Mouse (Mus musculus) fibroblast of lung, adult 2 months (primary cell): ENCODE data around the gene Tmem236.

Experiments used
- DNase-seq: peaks from one replicate; pipeline ENCODE4 v3.0.0-alpha.2; 2011; ENCODE audit warnings: low read depth

The Tmem236 gene

DNA sequence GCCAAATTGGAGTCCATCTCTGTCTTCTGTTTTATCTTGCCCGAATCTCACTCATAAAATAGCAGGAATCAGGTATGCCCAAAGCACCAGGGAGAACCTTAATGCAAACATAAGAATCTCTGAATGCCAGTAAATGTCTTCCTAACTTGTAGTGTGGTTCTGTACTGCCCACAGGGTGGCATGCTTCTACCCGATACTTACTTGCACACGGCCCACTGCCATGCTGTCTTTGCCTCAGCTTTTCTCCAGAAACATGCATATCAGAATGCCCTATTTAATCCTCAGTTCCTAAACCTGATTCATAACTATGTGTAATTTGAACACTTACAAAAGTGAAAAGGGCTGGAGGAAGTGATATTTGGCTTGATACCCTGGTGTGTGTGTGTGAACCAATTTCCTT lies 77.6 kb downstream of the Tmem236 start:
- no peak for DNase-seq

DNA sequence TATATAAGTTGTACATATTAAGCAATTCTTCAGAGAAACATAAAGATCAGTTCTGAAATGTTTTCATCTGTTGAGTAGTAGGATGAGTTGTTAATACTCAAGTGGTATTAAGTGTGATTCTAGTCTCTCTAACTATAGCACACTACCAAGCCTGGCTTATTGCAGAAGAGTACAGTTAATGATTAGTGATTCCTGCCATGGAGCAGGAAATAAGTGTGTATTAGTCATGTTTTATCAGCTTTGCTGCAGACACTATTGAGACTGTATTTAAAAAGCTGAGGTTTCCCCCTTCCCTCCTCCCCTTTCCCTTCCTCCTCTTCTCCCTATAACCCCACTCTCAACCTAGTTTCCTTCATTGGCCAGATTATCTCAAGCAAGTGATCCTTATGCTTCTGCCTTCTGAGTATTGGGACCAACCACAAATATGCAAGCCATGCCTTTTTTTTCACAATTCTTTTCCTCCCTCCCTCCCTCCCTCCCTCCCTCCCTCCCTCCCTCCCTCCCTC lies 84.1 kb downstream of the Tmem236 start:
- DNase-seq: no peak

DNA sequence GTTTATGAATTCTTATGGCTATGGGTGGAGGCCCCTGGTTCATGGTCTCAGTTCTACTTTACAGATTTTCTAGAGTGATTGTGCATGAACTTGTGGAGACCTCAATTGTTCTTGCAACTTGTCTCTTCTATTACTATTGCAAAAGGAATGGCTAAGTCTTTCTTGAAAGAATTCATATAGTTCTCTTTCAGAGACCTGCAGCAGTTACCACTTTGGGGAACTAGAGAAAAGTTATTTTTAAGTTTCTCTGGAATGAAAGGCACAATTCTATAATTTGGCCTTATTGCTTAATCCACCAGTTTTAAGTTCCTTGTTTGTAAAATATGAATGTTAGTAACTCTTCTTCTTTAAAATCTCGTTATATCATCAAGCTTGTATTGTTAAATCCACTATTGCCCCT lies 87.8 kb downstream of the Tmem236 start:
- no peak for DNase-seq

DNA sequence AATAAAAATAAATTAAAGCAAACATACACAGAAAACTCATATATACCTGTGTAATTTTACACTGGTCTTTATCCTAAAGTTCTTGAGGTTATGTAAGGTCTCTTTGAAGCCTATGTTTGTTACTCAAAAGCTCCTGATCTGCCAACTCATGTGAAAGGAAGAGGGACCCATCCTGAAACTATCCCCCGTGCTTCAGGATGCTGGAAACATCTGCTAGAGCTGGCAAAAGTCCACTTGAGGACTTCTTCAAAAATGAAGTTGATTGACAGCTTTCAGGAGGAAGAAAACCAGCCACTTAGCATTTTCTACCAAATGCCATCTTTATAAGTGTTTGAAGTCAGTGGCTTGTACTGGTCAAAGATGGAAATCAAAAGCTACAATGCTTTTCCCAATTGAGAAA lies 94.8 kb downstream of the Tmem236 start:
- DNase-seq: no peak
